Mouse (Mus musculus): ENCODE measurements around the gene Mov10. TPM values are rescaled to one million over a fixed set of nuclear protein-coding genes. Genes with fewer than 3 reads are reported as not detected.

Gene Mov10
- polyA plus RNA-seq, 1 experiment from 2014 or later: 22.1 TPM

GRCm38 (mm10) chr3:104804312-104804711 lies 14.1 kb downstream of the Mov10 start:
- H3K36me3 ChIP-seq (ENCODE audit: control insufficient read depth, insufficient read depth, low read length): peaks cover 86% of the 10 kb centered on the region
- no peak for ATAC-seq (ENCODE audit: insufficient number of reproducible peaks, insufficient read depth, low FRiP score, low read depth)
- H3K4me1 ChIP-seq (ENCODE audit: control insufficient read depth in 2 of 2, insufficient read depth in 2 of 2, low read length in 2 of 2): peaks cover 6 to 15% of the 10 kb centered on the region in 2 experiments
- no peaks in the 10 kb centered on the region for H3K27me3 ChIP-seq (ENCODE audit: control insufficient read depth, insufficient read depth, low read length)
- H3K9ac ChIP-seq (ENCODE audit: low read length): no peak overlapping the region
- no peak overlapping the region for H3K4me2 ChIP-seq (ENCODE audit: low read length)
- WGBS: 91% methylated on average over 10 of the region's 10 CpGs
- no peaks in the 10 kb centered on the region for H3K9me3 ChIP-seq (ENCODE audit: control insufficient read depth, low read length)
- H3K4me3 ChIP-seq (ENCODE audit: control insufficient read depth in 1 of 2, insufficient read depth in 1 of 2, low read depth in 1 of 2, low read length in 2 of 2): no peak overlapping the region
- H3K27ac ChIP-seq (replicated peaks in 1 of 2; ENCODE audit: control insufficient read depth in 1 of 2, insufficient read depth in 1 of 2, low read depth in 2 of 2, low read length in 2 of 2): no peak overlapping the region

- WGBS: 89% methylated on average over 6 of the region's 6 CpGs
- Histone ChIP-seq H3K27ac (replicated peaks in 1 of 2; ENCODE audit: control insufficient read depth in 1 of 2, insufficient read depth in 1 of 2, low read depth in 2 of 2, low read length in 2 of 2) (no peak overlapping the region), H3K4me1 (ENCODE audit: control insufficient read depth in 2 of 2, insufficient read depth in 2 of 2, low read length in 2 of 2) (peaks cover 6 to 11% of the 10 kb centered on the region in 2 experiments), H3K9me3 (ENCODE audit: control insufficient read depth, low read length) (no peaks in the 10 kb centered on the region), H3K4me3 (ENCODE audit: control insufficient read depth in 1 of 2, insufficient read depth in 1 of 2, low read depth in 1 of 2, low read length in 2 of 2) (no peak overlapping the region), H3K36me3 (ENCODE audit: control insufficient read depth, insufficient read depth, low read length) (peaks cover 92% of the 10 kb centered on the region), H3K4me2 (ENCODE audit: low read length) (no peak overlapping the region), H3K9ac (ENCODE audit: low read length) (no peak overlapping the region), H3K27me3 (ENCODE audit: control insufficient read depth, insufficient read depth, low read length) (no peaks in the 10 kb centered on the region)
- ATAC-seq (ENCODE audit: insufficient number of reproducible peaks, insufficient read depth, low FRiP score, low read depth): no peak
Measured at GRCm38 (mm10) chr3:104801481-104801880, 16.9 kb downstream of the Mov10 start.

GRCm38 (mm10) chr3:104800681-104801080 lies 17.7 kb downstream of the Mov10 start:
- Histone ChIP-seq H3K4me3 (ENCODE audit: control insufficient read depth in 1 of 2, insufficient read depth in 1 of 2, low read depth in 1 of 2, low read length in 2 of 2) (no peak overlapping the region), H3K27me3 (ENCODE audit: control insufficient read depth, insufficient read depth, low read length) (no peaks in the 10 kb centered on the region), H3K4me1 (ENCODE audit: control insufficient read depth in 2 of 2, insufficient read depth in 2 of 2, low read length in 2 of 2) (peaks cover 4 to 10% of the 10 kb centered on the region in 2 experiments), H3K9me3 (ENCODE audit: control insufficient read depth, low read length) (no peaks in the 10 kb centered on the region), H3K36me3 (ENCODE audit: control insufficient read depth, insufficient read depth, low read length) (peaks cover 94% of the 10 kb centered on the region), H3K9ac (ENCODE audit: low read length) (no peak overlapping the region), H3K27ac (replicated peaks in 1 of 2; ENCODE audit: control insufficient read depth in 1 of 2, insufficient read depth in 1 of 2, low read depth in 2 of 2, low read length in 2 of 2) (no peak overlapping the region), H3K4me2 (ENCODE audit: low read length) (no peak overlapping the region)
- 95% methylated on average over 11 of the region's 11 CpGs for WGBS
- no peak for ATAC-seq (ENCODE audit: insufficient number of reproducible peaks, insufficient read depth, low FRiP score, low read depth)

GRCm38 (mm10) chr3:104796430-104797082 lies 21.8 kb downstream of the Mov10 start:
- Histone ChIP-seq H3K9ac (ENCODE audit: low read length) (no peak overlapping the region), H3K27me3 (ENCODE audit: control insufficient read depth, insufficient read depth, low read length) (no peaks in the 10 kb centered on the region), H3K9me3 (ENCODE audit: control insufficient read depth, low read length) (no peaks in the 10 kb centered on the region), H3K4me3 (ENCODE audit: control insufficient read depth in 1 of 2, insufficient read depth in 1 of 2, low read depth in 1 of 2, low read length in 2 of 2) (no peak overlapping the region), H3K4me1 (ENCODE audit: control insufficient read depth in 2 of 2, insufficient read depth in 2 of 2, low read length in 2 of 2) (peaks cover 36 to 47% of the 10 kb centered on the region in 2 experiments), H3K4me2 (ENCODE audit: low read length) (no peak overlapping the region), H3K27ac (replicated peaks in 1 of 2; ENCODE audit: control insufficient read depth in 1 of 2, insufficient read depth in 1 of 2, low read depth in 2 of 2, low read length in 2 of 2) (peak overlapping the region in 1 of 2 experiments; percentile 5; a peak in 1 of 4 replicates), H3K36me3 (ENCODE audit: control insufficient read depth, insufficient read depth, low read length) (peaks cover 92% of the 10 kb centered on the region)
- ATAC-seq (ENCODE audit: insufficient number of reproducible peaks, insufficient read depth, low FRiP score, low read depth): no peak
- WGBS: 66% methylated on average over 15 of the region's 15 CpGs

GRCm38 (mm10) chr3:104795661-104796340 lies 22.6 kb downstream of the Mov10 start:
- no peaks in the 10 kb centered on the region for H3K9me3 ChIP-seq (ENCODE audit: control insufficient read depth, low read length)
- no peak for ATAC-seq (ENCODE audit: insufficient number of reproducible peaks, insufficient read depth, low FRiP score, low read depth)
- no peak overlapping the region for H3K9ac ChIP-seq (ENCODE audit: low read length)
- 65% methylated on average over 15 of the region's 15 CpGs for WGBS
- H3K4me3 ChIP-seq (ENCODE audit: control insufficient read depth in 1 of 2, insufficient read depth in 1 of 2, low read depth in 1 of 2, low read length in 2 of 2): no peak overlapping the region
- peaks cover 42 to 55% of the 10 kb centered on the region in 2 experiments for H3K4me1 ChIP-seq (ENCODE audit: control insufficient read depth in 2 of 2, insufficient read depth in 2 of 2, low read length in 2 of 2)
- no peak overlapping the region for H3K4me2 ChIP-seq (ENCODE audit: low read length)
- H3K27me3 ChIP-seq (ENCODE audit: control insufficient read depth, insufficient read depth, low read length): no peaks in the 10 kb centered on the region
- peak overlapping the region in 1 of 2 experiments; percentile 94; a peak in 1 of 4 replicates for H3K27ac ChIP-seq (replicated peaks in 1 of 2; ENCODE audit: control insufficient read depth in 1 of 2, insufficient read depth in 1 of 2, low read depth in 2 of 2, low read length in 2 of 2)
- H3K36me3 ChIP-seq (ENCODE audit: control insufficient read depth, insufficient read depth, low read length): peaks cover 87% of the 10 kb centered on the region

GRCm38 (mm10) chr3:104794953-104795470 lies 23.4 kb downstream of the Mov10 start:
- Histone ChIP-seq H3K27me3 (ENCODE audit: control insufficient read depth, insufficient read depth, low read length) (no peaks in the 10 kb centered on the region), H3K9ac (ENCODE audit: low read length) (peak overlapping the region; percentile 41), H3K4me2 (ENCODE audit: low read length) (peak overlapping the region; percentile 29), H3K9me3 (ENCODE audit: control insufficient read depth, low read length) (no peaks in the 10 kb centered on the region), H3K27ac (replicated peaks in 1 of 2; ENCODE audit: control insufficient read depth in 1 of 2, insufficient read depth in 1 of 2, low read depth in 2 of 2, low read length in 2 of 2) (peak overlapping the region; percentile 69 to 94), H3K36me3 (ENCODE audit: control insufficient read depth, insufficient read depth, low read length) (peaks cover 80% of the 10 kb centered on the region), H3K4me1 (ENCODE audit: control insufficient read depth in 2 of 2, insufficient read depth in 2 of 2, low read length in 2 of 2) (peaks cover 49 to 61% of the 10 kb centered on the region in 2 experiments), H3K4me3 (ENCODE audit: control insufficient read depth in 1 of 2, insufficient read depth in 1 of 2, low read depth in 1 of 2, low read length in 2 of 2) (no peak overlapping the region)
- ATAC-seq (ENCODE audit: insufficient number of reproducible peaks, insufficient read depth, low FRiP score, low read depth): no peak
- WGBS: 40% methylated on average over 12 of the region's 12 CpGs

- H3K4me3 ChIP-seq (ENCODE audit: control insufficient read depth in 1 of 2, insufficient read depth in 1 of 2, low read depth in 1 of 2, low read length in 2 of 2): no peak overlapping the region
- H3K36me3 ChIP-seq (ENCODE audit: control insufficient read depth, insufficient read depth, low read length): peaks cover 71% of the 10 kb centered on the region
- H3K9ac ChIP-seq (ENCODE audit: low read length): peak overlapping the region; percentile 45
- peak overlapping the region; percentile 89 to 94 for H3K27ac ChIP-seq (replicated peaks in 1 of 2; ENCODE audit: control insufficient read depth in 1 of 2, insufficient read depth in 1 of 2, low read depth in 2 of 2, low read length in 2 of 2)
- peaks cover 51 to 62% of the 10 kb centered on the region in 2 experiments for H3K4me1 ChIP-seq (ENCODE audit: control insufficient read depth in 2 of 2, insufficient read depth in 2 of 2, low read length in 2 of 2)
- peak overlapping the region; percentile 39 for H3K4me2 ChIP-seq (ENCODE audit: low read length)
- no peaks in the 10 kb centered on the region for H3K9me3 ChIP-seq (ENCODE audit: control insufficient read depth, low read length)
- 35% methylated on average over 20 of the region's 20 CpGs for WGBS
- no peaks in the 10 kb centered on the region for H3K27me3 ChIP-seq (ENCODE audit: control insufficient read depth, insufficient read depth, low read length)
- peak; percentile 93 for ATAC-seq (ENCODE audit: insufficient number of reproducible peaks, insufficient read depth, low FRiP score, low read depth)
Measured at GRCm38 (mm10) chr3:104793871-104794828, 24.2 kb downstream of the Mov10 start.

All from heart, embryonic 14.5 days (tissue).